In genomic region chr9:86720794-86721193, GRCm38 (mm10) we compare ENCODE assay signal across 28 mouse cellular contexts. TPM values are rescaled to one million over a fixed set of nuclear protein-coding genes. Genes with fewer than 3 reads are reported as not detected.
DNase-seq lines count a peak whose midpoint lies in the region; ATAC-seq lines count a peak whose summit lies in the region.
"Had no signal": no experiment of that assay in that cellular context is flagged by ENCODE, and none has a peak within 500 bp of the region (broad histone marks: within the 10 kb centered on the region; RNA-seq: fewer than 3 reads in every experiment).

No protein-coding gene starts in this region.

- no peak overlapping the region for H3K27ac ChIP-seq in kidney, embryonic 16.5 days (ENCODE audit: low read length)
- no peak overlapping the region for H3K27ac ChIP-seq in hindbrain, embryonic 12.5 days
- H3K27ac ChIP-seq: embryonic facial prominence, embryonic 10.5 days; embryonic facial prominence, embryonic 13.5 days; forebrain, embryonic 10.5 days; forebrain, embryonic 13.5 days; heart, embryonic 10.5 days; heart, embryonic 13.5 days; hindbrain, embryonic 15.5 days had no signal

- no peak overlapping the region for H3K4me3 ChIP-seq in kidney, embryonic 16.5 days (ENCODE audit: low read length)
- H3K4me3 ChIP-seq in hindbrain, embryonic 12.5 days: no peak overlapping the region
- H3K4me3 ChIP-seq: embryonic facial prominence, embryonic 10.5 days; embryonic facial prominence, embryonic 13.5 days; forebrain, embryonic 10.5 days; forebrain, embryonic 13.5 days; heart, embryonic 10.5 days; heart, embryonic 13.5 days; hindbrain, embryonic 15.5 days had no signal

- H3K4me2 ChIP-seq in kidney, embryonic 16.5 days (replicated peaks; ENCODE audit: low read depth, low read length): no peak overlapping the region
- no peak overlapping the region for H3K4me2 ChIP-seq in hindbrain, embryonic 12.5 days (replicated peaks)
- H3K4me2 ChIP-seq: embryonic facial prominence, embryonic 13.5 days; forebrain, embryonic 13.5 days; heart, embryonic 13.5 days; hindbrain, embryonic 15.5 days had no signal

- H3K9ac ChIP-seq in kidney, embryonic 16.5 days (replicated peaks; ENCODE audit: low read length): no peak overlapping the region
- H3K9ac ChIP-seq in hindbrain, embryonic 12.5 days: no peak overlapping the region
- H3K9ac ChIP-seq: embryonic facial prominence, embryonic 13.5 days; forebrain, embryonic 13.5 days; heart, embryonic 13.5 days; hindbrain, embryonic 15.5 days had no signal

- no peaks in the 10 kb centered on the region for H3K4me1 ChIP-seq in kidney, embryonic 16.5 days (ENCODE audit: insufficient read depth, low read length)
- peaks cover 4% of the 10 kb centered on the region; the same call in 1 of the 2 replicates for H3K4me1 ChIP-seq in hindbrain, embryonic 12.5 days

- DNase-seq in kidney, postnatal 4 days: no peak
- DNase-seq in ES-CJ7 (ENCODE audit: low read depth, low spot score) (peak; percentile 70), ZHBTc4 (ENCODE audit: low read depth, low spot score) (peak; percentile 62)
- DNase-seq in adrenal gland, adult (ENCODE audit: inconsistent age in 2 of 2, low spot score in 1 of 2): no peak
- DNase-seq: adrenal gland, adult 8-10 months; adrenal gland, postnatal 25 days; cerebellum, adult 11-12 months; cerebellum, adult 8-10 months; cerebellum, postnatal 10 days; cerebellum, postnatal 36 days; embryo, embryonic 11 days; gastrocnemius, postnatal 10 days; heart, adult 18-20 months; heart, postnatal 14 days; heart, postnatal 4 days; kidney, adult 11 months had no signal

- no peaks in the 10 kb centered on the region for H3K9me3 ChIP-seq in kidney, embryonic 16.5 days (ENCODE audit: low read length)
- no peaks in the 10 kb centered on the region for H3K9me3 ChIP-seq in hindbrain, embryonic 12.5 days (replicated peaks)
- H3K9me3 ChIP-seq: embryonic facial prominence, embryonic 10.5 days; embryonic facial prominence, embryonic 13.5 days; forebrain, embryonic 10.5 days; forebrain, embryonic 13.5 days; heart, embryonic 10.5 days; heart, embryonic 13.5 days; hindbrain, embryonic 15.5 days had no signal

- H3K36me3 ChIP-seq in kidney, embryonic 16.5 days (ENCODE audit: insufficient read depth, low read length): no peaks in the 10 kb centered on the region
- H3K36me3 ChIP-seq in hindbrain, embryonic 12.5 days: no peaks in the 10 kb centered on the region
- H3K36me3 ChIP-seq: embryonic facial prominence, embryonic 10.5 days; embryonic facial prominence, embryonic 13.5 days; forebrain, embryonic 10.5 days; heart, embryonic 10.5 days; heart, embryonic 13.5 days; hindbrain, embryonic 15.5 days had no signal

- 75% methylated on average over 2 of the region's 2 CpGs for WGBS in kidney, embryonic 16.5 days
- 94% methylated on average over 2 of the region's 2 CpGs for WGBS in hindbrain, embryonic 12.5 days

- H3K27me3 ChIP-seq in kidney, embryonic 16.5 days (ENCODE audit: insufficient read depth, low read length): no peaks in the 10 kb centered on the region
- no peaks in the 10 kb centered on the region for H3K27me3 ChIP-seq in hindbrain, embryonic 12.5 days
- H3K27me3 ChIP-seq: embryonic facial prominence, embryonic 13.5 days; forebrain, embryonic 13.5 days; heart, embryonic 13.5 days; hindbrain, embryonic 15.5 days had no signal

- 0 out of 2 replicates have a peak, but pooled peaks have one; percentile 19 for ATAC-seq in kidney, embryonic 16.5 days (ENCODE audit: low FRiP score, low TSS enrichment)
- no peak for ATAC-seq in hindbrain, embryonic 12.5 days (ENCODE audit: low FRiP score)
- ATAC-seq in erythroblast, adult 5-6 weeks (replicated peaks; ENCODE audit: low FRiP score, poor library complexity, severe bottlenecking): no peak
- ATAC-seq: forebrain, embryonic 13.5 days; forebrain, embryonic 16.5 days had no signal

RNA-seq across cellular contexts. Expression of gene Prss35, which starts 22.7 kb away (rescaled TPM):
- 6.2 and 8.4 TPM in 2 replicates for polyA plus RNA-seq in kidney, embryonic 16.5 days (2015; fragmentation: Nextera tagmentation; extraction: Ambion mirVana)
- polyA plus RNA-seq in hindbrain, embryonic 12.5 days (2016; fragmentation: Nextera tagmentation; extraction: Ambion mirVana): 5.6 and 7.1 TPM in 2 replicates
- total RNA-seq in erythroblast, adult 5-6 weeks (2015; ENCODE audit: low replicate concordance): not detected in 2 replicates
- not detected in 2 replicates for total RNA-seq in erythroblast, adult 5-6 weeks (2017; ENCODE audit: low replicate concordance)
- total RNA-seq: MEL had no signal

RNA-seq across cellular contexts. Expression of gene Me1, which starts 25.0 kb away (rescaled TPM):
- polyA plus RNA-seq in kidney, embryonic 16.5 days (2015; fragmentation: Nextera tagmentation; extraction: Ambion mirVana): 11.6 and 16.1 TPM in 2 replicates
- polyA plus RNA-seq in hindbrain, embryonic 12.5 days (2016; fragmentation: Nextera tagmentation; extraction: Ambion mirVana): 22.8 and 27.1 TPM in 2 replicates
- total RNA-seq in erythroblast, adult 5-6 weeks (2015; ENCODE audit: low replicate concordance): 0.58 TPM in 1 of 2 replicates, not detected in the other
- total RNA-seq in erythroblast, adult 5-6 weeks (2017; ENCODE audit: low replicate concordance): 2.8 TPM in 1 of 2 replicates, not detected in the other

Comparison
In these comparisons a context has a peak if more than half of its experiments do, and no peak if none do; other contexts are left out.
1. DNase-seq: peak in ES-CJ7 (single experiment) and ZHBTc4 (single experiment); none in kidney, postnatal 4 days (0 of 2) and adrenal gland, adult (0 of 2).